Comparison of ENCODE assay signal across 34 mouse cellular contexts in genomic region chr2:24422815-24423214, GRCm38 (mm10). TPM values are rescaled to one million over a fixed set of nuclear protein-coding genes. Genes with fewer than 3 reads are reported as not detected.
DNase-seq lines count a peak whose midpoint lies in the region; ATAC-seq and TF ChIP-seq lines count a peak whose summit lies in the region.
"Had no signal": no experiment of that assay in that cellular context is flagged by ENCODE, and none has a peak within 500 bp of the region (broad histone marks: within the 10 kb centered on the region; RNA-seq: fewer than 3 reads in every experiment).

No protein-coding gene starts in this region.

- WGBS in kidney, postnatal 0 days: 67% methylated on average over 3 of the region's 3 CpGs
- WGBS in intestine, embryonic 16.5 days: 60% methylated on average over 3 of the region's 3 CpGs
- WGBS in stomach, embryonic 16.5 days: 70% methylated on average over 3 of the region's 3 CpGs

- H3K4me2 ChIP-seq in kidney, postnatal 0 days (ENCODE audit: low read length): no peak overlapping the region
- H3K4me2 ChIP-seq in intestine, embryonic 16.5 days (ENCODE audit: low read depth, low read length): no peak overlapping the region
- no peak overlapping the region for H3K4me2 ChIP-seq in stomach, embryonic 16.5 days (ENCODE audit: low read depth, low read length)
- H3K4me2 ChIP-seq: heart, embryonic 15.5 days; liver, embryonic 12.5 days; midbrain, embryonic 11.5 days; neural tube, embryonic 13.5 days had no signal

- no peak for TF ChIP-seq CTCF in kidney, postnatal 0 days (IDR thresholded peaks at IDR 0.05; ENCODE audit: low read depth)

- intact Hi-C loops in left cerebral cortex, postnatal 10 days (cut with DNase I): no loop called here

- H3K36me3 ChIP-seq in kidney, postnatal 0 days (ENCODE audit: insufficient read depth, low read length): no peaks in the 10 kb centered on the region
- no peaks in the 10 kb centered on the region for H3K36me3 ChIP-seq in intestine, embryonic 16.5 days (ENCODE audit: control insufficient read depth, insufficient read depth, low read length)
- H3K36me3 ChIP-seq in stomach, embryonic 16.5 days (ENCODE audit: control insufficient read depth, insufficient read depth, low read length): no peaks in the 10 kb centered on the region
- H3K36me3 ChIP-seq: heart, embryonic 10.5 days; heart, embryonic 15.5 days; liver, embryonic 12.5 days had no signal

- H3K9me3 ChIP-seq in kidney, postnatal 0 days (replicated peaks; ENCODE audit: low read length): no peaks in the 10 kb centered on the region
- H3K9me3 ChIP-seq in intestine, embryonic 16.5 days (ENCODE audit: control insufficient read depth, low read length): peaks cover 3% of the 10 kb centered on the region; the same call in 1 of the 2 replicates
- H3K9me3 ChIP-seq in stomach, embryonic 16.5 days (replicated peaks; ENCODE audit: control insufficient read depth, low read length): no peaks in the 10 kb centered on the region
- H3K9me3 ChIP-seq: heart, embryonic 10.5 days; heart, embryonic 15.5 days; liver, embryonic 12.5 days; neural tube, embryonic 13.5 days had no signal

- peak overlapping the region; percentile 51; the same call in 1 of the 2 replicates for H3K27ac ChIP-seq in kidney, postnatal 0 days
- 0 out of 2 replicates have a peak overlapping the region, but pooled peaks have one; percentile 22 for H3K27ac ChIP-seq in intestine, embryonic 16.5 days (ENCODE audit: low read length)
- H3K27ac ChIP-seq in stomach, embryonic 16.5 days (ENCODE audit: low read length): no peak overlapping the region
- H3K27ac ChIP-seq: heart, embryonic 10.5 days; heart, embryonic 15.5 days; layer of hippocampus, adult 2 months; left cerebral cortex, adult 2 months; liver, embryonic 12.5 days; neural tube, embryonic 13.5 days had no signal

- no peak for ATAC-seq in kidney, postnatal 0 days (replicated peaks; ENCODE audit: low FRiP score, low read depth)
- peak; percentile 57; the same call in 1 of the 2 replicates for ATAC-seq in intestine, embryonic 16.5 days
- peak; percentile 56; the same call in 1 of the 2 replicates for ATAC-seq in stomach, embryonic 16.5 days (ENCODE audit: insufficient read depth, low FRiP score)
- ATAC-seq: forebrain, embryonic 14.5 days; hindbrain, embryonic 16.5 days; liver, embryonic 12.5 days; liver, postnatal 0 days had no signal

- no peak overlapping the region for H3K4me3 ChIP-seq in kidney, postnatal 0 days (replicated peaks; ENCODE audit: low read depth, low read length)
- H3K4me3 ChIP-seq in intestine, embryonic 16.5 days (ENCODE audit: low read length): no peak overlapping the region
- H3K4me3 ChIP-seq in stomach, embryonic 16.5 days (replicated peaks; ENCODE audit: low read length): no peak overlapping the region
- H3K4me3 ChIP-seq: heart, embryonic 10.5 days; heart, embryonic 15.5 days; layer of hippocampus, adult 2 months; left cerebral cortex, adult 2 months; liver, embryonic 12.5 days; neural tube, embryonic 13.5 days had no signal

- H3K4me1 ChIP-seq in kidney, postnatal 0 days (replicated peaks; ENCODE audit: insufficient read depth, low read length): peaks cover 15% of the 10 kb centered on the region
- H3K4me1 ChIP-seq in intestine, embryonic 16.5 days (ENCODE audit: control insufficient read depth, insufficient read depth, low read length): peaks cover 12% of the 10 kb centered on the region
- H3K4me1 ChIP-seq in stomach, embryonic 16.5 days (ENCODE audit: control insufficient read depth, insufficient read depth, low read length): no peaks in the 10 kb centered on the region
- H3K4me1 ChIP-seq: heart, embryonic 10.5 days; heart, embryonic 15.5 days; liver, embryonic 12.5 days had no signal

- no peak for DNase-seq in kidney, postnatal 0 days (ENCODE audit: low spot score)
- no peak for DNase-seq in kidney, adult 9 months
- peak; percentile 67 for DNase-seq in 3T3-L1 (ENCODE audit: low read depth, low spot score)
- no peak for DNase-seq in left cerebral cortex, postnatal 10 days (ENCODE audit: extremely low spot score in 1 of 2, low spot score in 2 of 2)
- no peak for DNase-seq in cerebellum, postnatal 36 days
- DNase-seq: adrenal gland, postnatal 10 days; cerebellum, adult 8-10 months; cerebellum, postnatal 25 days; gastrocnemius, postnatal 14 days; heart, adult 11 months; left cerebral cortex, postnatal 4 days; liver, postnatal 0 days; lung, postnatal 36 days; retina, postnatal 1 day; right cerebral cortex, postnatal 14 days; spleen, adult 18-20 months; thymus, postnatal 4 days had no signal

- no peak overlapping the region for H3K9ac ChIP-seq in kidney, postnatal 0 days (ENCODE audit: low read depth, low read length)
- H3K9ac ChIP-seq in intestine, embryonic 16.5 days (ENCODE audit: low read depth, low read length): no peak overlapping the region
- no peak overlapping the region for H3K9ac ChIP-seq in stomach, embryonic 16.5 days (ENCODE audit: low read length)
- H3K9ac ChIP-seq: heart, embryonic 15.5 days; liver, embryonic 12.5 days; liver, postnatal 0 days; neural tube, embryonic 13.5 days had no signal

- no peaks in the 10 kb centered on the region for H3K27me3 ChIP-seq in kidney, postnatal 0 days (ENCODE audit: insufficient read depth, low read length)
- H3K27me3 ChIP-seq in intestine, embryonic 16.5 days (replicated peaks; ENCODE audit: control insufficient read depth, insufficient read depth, low read length): no peaks in the 10 kb centered on the region
- H3K27me3 ChIP-seq in stomach, embryonic 16.5 days (ENCODE audit: control insufficient read depth, insufficient read depth, low read length): no peaks in the 10 kb centered on the region
- H3K27me3 ChIP-seq: CH12.LX; heart, embryonic 15.5 days; liver, embryonic 12.5 days; neural tube, embryonic 13.5 days had no signal

RNA-seq across cellular contexts. Expression of gene Pax8, which starts 52.6 kb away (rescaled TPM):
- 116 and 120 TPM in 2 replicates for polyA plus RNA-seq in kidney, postnatal 0 days (2015; fragmentation: Nextera tagmentation; extraction: Ambion mirVana)
- 0.92 and 0.99 TPM in 2 replicates for polyA plus RNA-seq in intestine, embryonic 16.5 days (2015; fragmentation: Nextera tagmentation; extraction: Ambion mirVana)
- polyA plus RNA-seq in stomach, embryonic 16.5 days (2015; fragmentation: Nextera tagmentation; extraction: Ambion mirVana): 0.17 and 0.67 TPM in 2 replicates
- not detected for total RNA-seq in left cerebral cortex, postnatal 10 days (2021)
- total RNA-seq: adrenal gland, postnatal 10 days; gastrocnemius, postnatal 14 days; heart, postnatal 25 days; layer of hippocampus, adult 2 months; layer of hippocampus, postnatal 14 days; left cerebral cortex, adult 2 months; left cerebral cortex, postnatal 4 days had no signal
- polyA plus RNA-seq: C2C12; forebrain, embryonic 14.5 days; heart, embryonic 15.5 days; limb, embryonic 14.5 days; liver, embryonic 12.5 days; liver, postnatal 0 days; lung, embryonic 16.5 days had no signal

RNA-seq across cellular contexts. Expression of gene Psd4, which starts 55.4 kb away (rescaled TPM):
- polyA plus RNA-seq in kidney, postnatal 0 days (2015; fragmentation: Nextera tagmentation; extraction: Ambion mirVana): 2.2 and 2.3 TPM in 2 replicates
- polyA plus RNA-seq in intestine, embryonic 16.5 days (2015; fragmentation: Nextera tagmentation; extraction: Ambion mirVana): 6.1 and 7.2 TPM in 2 replicates
- polyA plus RNA-seq in stomach, embryonic 16.5 days (2015; fragmentation: Nextera tagmentation; extraction: Ambion mirVana): 9.4 and 10.2 TPM in 2 replicates
- 1 to 10 TPM in 1 of 2 experiments, under 1 TPM in 1; 0.67 to 2.0 TPM for total RNA-seq in left cerebral cortex, postnatal 10 days (2021)

Comparison
In these comparisons a context has a peak if more than half of its experiments do, and no peak if none do; other contexts are left out.
1. RNA of gene Pax8, which starts 52.6 kb away (polyA plus RNA-seq): 116 to 120 TPM in kidney, postnatal 0 days; 0.92 to 0.99 TPM in intestine, embryonic 16.5 days and 0.17 to 0.67 TPM in stomach, embryonic 16.5 days; every median in the first group is over 10 times any median in the second.